Mouse (Mus musculus): ENCODE data around the gene Ptgdr2. TPM values are rescaled to one million over a fixed set of nuclear protein-coding genes. Genes with fewer than 3 reads are reported as not detected.

Gene Ptgdr2
- polyA plus RNA-seq, 1 experiment from 2014 or later = 0.18 TPM

Other genes with a start within 250 kb of the Ptgdr2 start
- gene Vps37c, start 248.4 kb upstream of the Ptgdr2 start, polyA plus RNA-seq (2014; fragmentation: Nextera tagmentation; extraction: Ambion mirVana) = 31.9 and 36.4 TPM in 2 replicates
- 0.29 TPM in 1 of 2 replicates, not detected in the other for gene Cd5, start 198.2 kb upstream of the Ptgdr2 start, polyA plus RNA-seq (2014; fragmentation: Nextera tagmentation; extraction: Ambion mirVana)
- gene Cd6, start 107.1 kb upstream of the Ptgdr2 start, polyA plus RNA-seq (2014; fragmentation: Nextera tagmentation; extraction: Ambion mirVana) = not detected in 2 replicates
- 0.34 and 0.49 TPM in 2 replicates for gene Slc15a3, start 97.4 kb upstream of the Ptgdr2 start, polyA plus RNA-seq (2014; fragmentation: Nextera tagmentation; extraction: Ambion mirVana)
- gene Tmem132a, start 67.2 kb upstream of the Ptgdr2 start, polyA plus RNA-seq (2014; fragmentation: Nextera tagmentation; extraction: Ambion mirVana) = 106 and 149 TPM in 2 replicates
- 42.7 and 47.7 TPM in 2 replicates for gene Tmem109, start 55.2 kb upstream of the Ptgdr2 start, polyA plus RNA-seq (2014; fragmentation: Nextera tagmentation; extraction: Ambion mirVana)
- gene Prpf19, start 41.9 kb upstream of the Ptgdr2 start, polyA plus RNA-seq (2014; fragmentation: Nextera tagmentation; extraction: Ambion mirVana) = 44.2 and 45.5 TPM in 2 replicates
- 0.99 TPM in 1 of 2 replicates, not detected in the other for gene Zp1, start 16.5 kb upstream of the Ptgdr2 start, polyA plus RNA-seq (2014; fragmentation: Nextera tagmentation; extraction: Ambion mirVana)
- gene Ccdc86, start 12.1 kb downstream of the Ptgdr2 start, polyA plus RNA-seq (2014; fragmentation: Nextera tagmentation; extraction: Ambion mirVana) = 12.1 and 15.0 TPM in 2 replicates
- not detected in 2 replicates for gene Ms4a10, start 37.5 kb downstream of the Ptgdr2 start, polyA plus RNA-seq (2014; fragmentation: Nextera tagmentation; extraction: Ambion mirVana)
- 0.25 TPM in 1 of 2 replicates, not detected in the other for gene Ms4a15, start 56.1 kb downstream of the Ptgdr2 start, polyA plus RNA-seq (2014; fragmentation: Nextera tagmentation; extraction: Ambion mirVana)
- not detected in 2 replicates for gene Ms4a18, start 80.9 kb downstream of the Ptgdr2 start, polyA plus RNA-seq (2014; fragmentation: Nextera tagmentation; extraction: Ambion mirVana)
- not detected in 2 replicates for gene Ms4a8a, start 143.9 kb downstream of the Ptgdr2 start, polyA plus RNA-seq (2014; fragmentation: Nextera tagmentation; extraction: Ambion mirVana)
- not detected in 2 replicates for gene 1700017D01Rik, start 193.7 kb downstream of the Ptgdr2 start, polyA plus RNA-seq (2014; fragmentation: Nextera tagmentation; extraction: Ambion mirVana)
- not detected in 2 replicates for gene 1700025F22Rik, start 228.2 kb downstream of the Ptgdr2 start, polyA plus RNA-seq (2014; fragmentation: Nextera tagmentation; extraction: Ambion mirVana)

Data from forebrain, embryonic 14.5 days (tissue).